Mouse (Mus musculus) embryonic facial prominence, embryonic 13.5 days (tissue): Measurements from ENCODE around the gene Grin2a. TPM values are rescaled to one million over a fixed set of nuclear protein-coding genes. Genes with fewer than 3 reads are reported as not detected.
"Not testable (repeated sequence)": the region's sequence is repeated elsewhere in the genome, so short reads cannot be mapped to it uniquely, and the experiment has no call there.

Experiments used
- ATAC-seq: fragments of 200-750 bp; cut with Nextera tagmentation; 2 replicates; pipeline ENCODE4 v1.8.0; 2017; ENCODE audit warnings: low read depth; ENCODE audit not compliant: insufficient number of reproducible peaks, insufficient read depth, low FRiP score, low TSS enrichment
- H3K27ac ChIP-seq: fragments of 300-500 bp; sonication (generic); 2 replicates; pipeline ENCODE4 v1.5.1; 2015; ENCODE audit warnings: moderate library complexity, mild to moderate bottlenecking, inconsistent platforms
- H3K27me3 ChIP-seq: fragments of 300-500 bp; sonication (generic); 2 replicates; pipeline ENCODE4 v1.6.1; 2015; ENCODE audit warnings: mild to moderate bottlenecking, inconsistent platforms
- H3K36me3 ChIP-seq: fragments of 300-500 bp; sonication (generic); 2 replicates; pipeline ENCODE4 v1.6.1; 2015; ENCODE audit warnings: mild to moderate bottlenecking, inconsistent platforms
- H3K4me1 ChIP-seq: fragments of 300-500 bp; sonication (generic); 2 replicates; pipeline ENCODE4 v1.6.1; 2015; ENCODE audit warnings: inconsistent platforms
- H3K4me2 ChIP-seq: fragments of 300-500 bp; sonication (generic); 2 replicates; pipeline ENCODE4 v1.6.1; 2015; ENCODE audit warnings: moderate library complexity, mild to moderate bottlenecking, inconsistent platforms
- H3K4me3 ChIP-seq: fragments of 300-500 bp; sonication (generic); 2 replicates; pipeline ENCODE4 v1.5.1; 2015; ENCODE audit warnings: mild to moderate bottlenecking, inconsistent platforms
- H3K9ac ChIP-seq: fragments of 300-500 bp; sonication (generic); 2 replicates; pipeline ENCODE4 v1.6.1; 2015; ENCODE audit warnings: mild to moderate bottlenecking, inconsistent platforms
- H3K9me3 ChIP-seq: fragments of 300-500 bp; sonication (generic); 2 replicates; pipeline ENCODE4 v1.6.1; 2016; ENCODE audit warnings: inconsistent platforms
- WGBS: fragments of 180-500 bp; shearing (Covaris S2); methylation state at CpG from one replicate; pipeline ENCODE4 v1.1.7; 2015; ENCODE audit warnings: mixed read lengths; 5-methylcytosine and 5-hydroxymethylcytosine counted together
- polyA plus RNA-seq: library from polyadenylated mRNA; unstranded; fragments of >200 nt; fragmentation: Nextera tagmentation; extraction: Ambion mirVana; gene quantifications from 2 replicates; pipeline ENCODE4 v1.2.1, GENCODE M21; 2015

Grin2a gene
- polyA plus RNA-seq, 1 experiment from 2014 or later: 1.3 TPM

- Histone ChIP-seq H3K4me3 (no peak overlapping the region), H3K36me3 (no peaks in the 10 kb centered on the region), H3K27ac (no peak overlapping the region), H3K9ac (no peak overlapping the region), H3K9me3 (no peaks in the 10 kb centered on the region), H3K27me3 (no peaks in the 10 kb centered on the region), H3K4me2 (no peak overlapping the region), H3K4me1 (no peaks in the 10 kb centered on the region)
- 80% methylated on average over 4 of the region's 4 CpGs for WGBS
- ATAC-seq: no peak
Measured at GRCm38 (mm10) chr16:9616807-9617206, 378.6 kb downstream of the Grin2a start.

- not testable (repeated sequence) for H3K27me3 ChIP-seq, ATAC-seq, H3K9me3 ChIP-seq, H3K9ac ChIP-seq, H3K4me3 ChIP-seq, H3K4me2 ChIP-seq, H3K27ac ChIP-seq, H3K4me1 ChIP-seq, H3K36me3 ChIP-seq
- 94% methylated on average over 6 of the region's 6 CpGs for WGBS
Measured at GRCm38 (mm10) chr16:9612596-9612995, 382.8 kb downstream of the Grin2a start.

DNA sequence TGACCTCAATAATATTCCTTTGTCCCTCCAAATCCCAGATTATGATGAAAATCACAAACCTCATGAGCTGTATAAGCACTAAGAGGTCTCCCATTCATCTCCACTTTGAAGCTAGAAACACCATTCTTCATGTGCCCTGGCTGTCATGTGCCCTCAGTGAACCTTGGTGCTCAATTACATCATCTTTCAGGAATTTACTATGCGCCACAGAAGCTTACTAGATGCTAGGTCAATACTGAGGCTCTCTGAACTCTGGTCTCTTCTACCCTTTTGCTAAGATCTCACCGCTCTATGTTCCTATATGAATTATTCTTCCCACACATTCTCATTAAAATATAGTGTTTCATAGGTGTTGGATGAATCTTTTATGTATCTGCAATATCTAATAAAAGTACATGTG is 387.9 kb downstream of the Grin2a start:
- H3K4me3 ChIP-seq: no peak overlapping the region
- H3K4me2 ChIP-seq: no peak overlapping the region
- H3K9ac ChIP-seq: no peak overlapping the region
- no peaks in the 10 kb centered on the region for H3K27me3 ChIP-seq
- no peak overlapping the region for H3K27ac ChIP-seq
- ATAC-seq: no peak
- no peaks in the 10 kb centered on the region for H3K36me3 ChIP-seq
- H3K4me1 ChIP-seq: no peaks in the 10 kb centered on the region
- no peaks in the 10 kb centered on the region for H3K9me3 ChIP-seq
- WGBS: 76% methylated on average over 2 of the region's 2 CpGs

GRCm38 (mm10) chr16:9603983-9604382 is 391.4 kb downstream of the Grin2a start:
- ATAC-seq: no peak
- H3K27me3 ChIP-seq: no peaks in the 10 kb centered on the region
- H3K4me2 ChIP-seq: no peak overlapping the region
- H3K4me3 ChIP-seq: no peak overlapping the region
- H3K9ac ChIP-seq: no peak overlapping the region
- H3K9me3 ChIP-seq: no peaks in the 10 kb centered on the region
- H3K36me3 ChIP-seq: no peaks in the 10 kb centered on the region
- H3K4me1 ChIP-seq: no peaks in the 10 kb centered on the region
- 78% methylated on average over 5 of the region's 5 CpGs for WGBS
- H3K27ac ChIP-seq: no peak overlapping the region

GRCm38 (mm10) chr16:9602579-9602978 is 392.8 kb downstream of the Grin2a start:
- Histone ChIP-seq H3K4me2 (no peak overlapping the region), H3K9ac (no peak overlapping the region), H3K27me3 (no peaks in the 10 kb centered on the region), H3K4me3 (no peak overlapping the region), H3K9me3 (no peaks in the 10 kb centered on the region), H3K4me1 (no peaks in the 10 kb centered on the region), H3K36me3 (no peaks in the 10 kb centered on the region), H3K27ac (no peak overlapping the region)
- no peak for ATAC-seq
- 95% methylated on average over 2 of the region's 2 CpGs for WGBS

- Histone ChIP-seq H3K27me3 (no peaks in the 10 kb centered on the region), H3K9ac (no peak overlapping the region), H3K4me1 (no peaks in the 10 kb centered on the region), H3K9me3 (no peaks in the 10 kb centered on the region), H3K4me3 (no peak overlapping the region), H3K27ac (no peak overlapping the region), H3K4me2 (no peak overlapping the region), H3K36me3 (no peaks in the 10 kb centered on the region)
- no peak for ATAC-seq
- WGBS: 72% methylated on average over 2 of the region's 2 CpGs
Measured at GRCm38 (mm10) chr16:9589176-9589575, 406.2 kb downstream of the Grin2a start.

DNA sequence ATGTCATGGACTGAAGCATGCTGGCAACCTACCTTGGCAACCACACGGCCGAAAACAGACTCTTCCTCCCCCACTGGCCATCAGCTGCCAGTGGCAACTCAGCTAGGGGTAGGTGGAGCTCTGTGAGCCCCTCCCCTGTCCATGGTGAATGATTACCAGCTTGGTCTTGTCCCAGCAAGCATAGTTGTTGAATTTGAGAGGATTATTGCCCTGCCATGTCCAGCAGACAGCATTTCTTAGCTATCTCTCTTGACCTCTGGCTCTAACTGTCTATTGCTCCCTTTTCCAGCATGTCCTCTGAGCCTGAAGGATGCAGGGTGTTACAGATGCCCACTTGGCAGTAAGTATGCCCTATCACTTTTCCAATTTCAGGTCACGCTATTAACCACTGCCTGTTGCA is 406.9 kb downstream of the Grin2a start:
- Histone ChIP-seq H3K4me3 (no peak overlapping the region), H3K27ac (no peak overlapping the region), H3K4me1 (no peaks in the 10 kb centered on the region), H3K36me3 (no peaks in the 10 kb centered on the region), H3K4me2 (no peak overlapping the region), H3K27me3 (no peaks in the 10 kb centered on the region), H3K9me3 (no peaks in the 10 kb centered on the region), H3K9ac (no peak overlapping the region)
- 67% methylated on average over 3 of the region's 3 CpGs for WGBS
- ATAC-seq: no peak

- Histone ChIP-seq H3K27ac (no peak overlapping the region), H3K27me3 (no peaks in the 10 kb centered on the region), H3K4me1 (no peaks in the 10 kb centered on the region), H3K4me3 (no peak overlapping the region), H3K9me3 (no peaks in the 10 kb centered on the region), H3K36me3 (no peaks in the 10 kb centered on the region), H3K4me2 (no peak overlapping the region), H3K9ac (no peak overlapping the region)
- 71% methylated on average over 2 of the region's 2 CpGs for WGBS
- no peak for ATAC-seq
Measured at GRCm38 (mm10) chr16:9583981-9584380, 411.4 kb downstream of the Grin2a start.

DNA sequence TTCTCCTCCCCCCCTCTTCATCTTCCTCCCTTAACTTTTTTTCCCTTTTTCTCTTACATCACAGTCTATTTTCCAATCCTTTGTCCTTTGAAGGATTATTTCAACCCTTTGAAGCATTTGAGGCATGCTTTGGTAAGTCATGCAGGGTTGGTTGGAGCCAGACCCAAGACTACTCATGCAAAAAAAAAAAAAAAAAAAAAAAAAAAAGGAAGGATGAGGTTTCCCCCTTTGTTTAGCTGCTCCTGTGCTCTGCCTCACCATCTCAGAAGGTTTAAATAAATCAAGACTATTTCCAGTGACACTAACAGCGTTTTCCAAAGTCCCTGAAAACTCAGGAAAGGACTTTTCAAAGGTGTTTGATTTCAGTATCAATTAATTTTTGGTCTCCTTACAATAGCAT is 423.6 kb downstream of the Grin2a start:
- Histone ChIP-seq H3K9ac (no peak overlapping the region), H3K4me3 (no peak overlapping the region), H3K36me3 (no peaks in the 10 kb centered on the region), H3K9me3 (no peaks in the 10 kb centered on the region), H3K4me2 (no peak overlapping the region), H3K4me1 (no peaks in the 10 kb centered on the region), H3K27me3 (no peaks in the 10 kb centered on the region), H3K27ac (no peak overlapping the region)
- 45% methylated on average over 1 of the region's 1 CpGs for WGBS
- ATAC-seq: no peak

DNA sequence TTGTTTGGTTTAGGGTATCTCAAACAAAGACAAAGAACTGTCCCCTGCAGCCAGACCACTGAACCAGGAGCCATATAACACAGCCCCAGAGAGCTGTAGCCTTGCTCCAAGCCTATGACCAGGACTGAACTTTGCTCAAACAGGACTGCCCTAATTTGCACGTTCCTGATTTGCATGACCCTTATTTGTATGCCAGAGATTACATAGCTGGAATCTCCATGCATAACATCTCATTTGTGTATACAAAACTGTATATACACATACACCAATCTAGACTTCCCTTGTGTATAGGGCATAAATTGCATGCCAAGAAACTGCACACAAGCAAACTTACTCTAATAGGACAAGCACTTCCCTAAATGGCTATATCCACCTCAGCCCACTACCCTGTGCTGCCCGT is 428.1 kb downstream of the Grin2a start:
- WGBS: 67% methylated on average over 2 of the region's 2 CpGs
- ATAC-seq: no peak
- Histone ChIP-seq H3K36me3 (no peaks in the 10 kb centered on the region), H3K27me3 (no peaks in the 10 kb centered on the region), H3K27ac (no peak overlapping the region), H3K4me3 (no peak overlapping the region), H3K9me3 (no peaks in the 10 kb centered on the region), H3K9ac (no peak overlapping the region), H3K4me1 (no peaks in the 10 kb centered on the region), H3K4me2 (no peak overlapping the region)

DNA sequence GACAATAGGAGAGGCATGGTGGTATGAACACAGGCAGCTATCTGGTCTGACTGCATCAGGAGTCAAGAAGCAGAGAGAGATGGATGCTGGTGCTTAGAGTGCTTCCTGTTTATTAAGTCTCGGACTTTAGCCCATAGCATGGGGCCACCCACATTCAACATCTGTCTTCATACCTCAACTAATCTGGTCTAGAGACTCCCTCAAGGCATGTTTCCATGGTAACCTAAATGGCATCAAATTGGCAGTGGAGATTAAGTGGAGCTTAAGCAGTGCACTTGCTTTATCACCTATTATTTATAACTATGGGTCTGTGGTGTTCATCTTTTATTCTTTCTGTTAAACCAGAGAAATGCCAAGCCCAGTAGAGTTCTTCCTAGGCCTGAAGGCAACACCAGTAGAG is 433.5 kb downstream of the Grin2a start:
- no peak overlapping the region for H3K9ac ChIP-seq
- no peak overlapping the region for H3K4me3 ChIP-seq
- H3K4me1 ChIP-seq: no peaks in the 10 kb centered on the region
- no peak for ATAC-seq
- no peak overlapping the region for H3K4me2 ChIP-seq
- 4% methylated on average over 1 of the region's 1 CpGs for WGBS
- no peaks in the 10 kb centered on the region for H3K27me3 ChIP-seq
- H3K27ac ChIP-seq: no peak overlapping the region
- H3K9me3 ChIP-seq: no peaks in the 10 kb centered on the region
- no peaks in the 10 kb centered on the region for H3K36me3 ChIP-seq

DNA sequence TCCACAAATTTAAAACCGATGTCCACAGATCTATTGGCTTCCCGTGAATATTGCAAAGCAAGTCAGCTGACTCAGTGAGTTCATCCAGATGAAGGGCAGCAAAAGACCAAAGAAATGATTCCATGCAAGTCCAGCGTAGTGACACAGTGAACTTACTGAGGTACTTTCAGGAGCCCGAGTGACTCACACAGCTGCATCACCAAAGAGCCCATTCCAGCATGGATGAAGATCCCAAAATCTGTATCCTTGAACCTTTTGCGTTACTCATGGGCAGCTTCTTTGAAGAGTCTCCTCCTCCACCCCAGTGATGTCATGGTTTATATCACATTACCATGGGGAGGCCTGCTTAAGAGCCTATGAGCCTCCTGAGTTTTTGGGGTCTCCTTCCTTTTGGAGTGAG is 460.2 kb downstream of the Grin2a start:
- Histone ChIP-seq H3K4me2 (no peak overlapping the region), H3K36me3 (no peaks in the 10 kb centered on the region), H3K9ac (no peak overlapping the region), H3K4me1 (no peaks in the 10 kb centered on the region), H3K27ac (no peak overlapping the region), H3K27me3 (no peaks in the 10 kb centered on the region), H3K9me3 (no peaks in the 10 kb centered on the region), H3K4me3 (no peak overlapping the region)
- WGBS: 86% methylated on average over 5 of the region's 5 CpGs
- no peak for ATAC-seq
